Mouse (Mus musculus): ENCODE results near the gene Angptl7. TPM values are rescaled to one million over a fixed set of nuclear protein-coding genes. Genes with fewer than 3 reads are reported as not detected.

Angptl7 gene
- total RNA-seq (2023), result 0.25 TPM in 1 of 4 replicates, not detected in the others

DNA sequence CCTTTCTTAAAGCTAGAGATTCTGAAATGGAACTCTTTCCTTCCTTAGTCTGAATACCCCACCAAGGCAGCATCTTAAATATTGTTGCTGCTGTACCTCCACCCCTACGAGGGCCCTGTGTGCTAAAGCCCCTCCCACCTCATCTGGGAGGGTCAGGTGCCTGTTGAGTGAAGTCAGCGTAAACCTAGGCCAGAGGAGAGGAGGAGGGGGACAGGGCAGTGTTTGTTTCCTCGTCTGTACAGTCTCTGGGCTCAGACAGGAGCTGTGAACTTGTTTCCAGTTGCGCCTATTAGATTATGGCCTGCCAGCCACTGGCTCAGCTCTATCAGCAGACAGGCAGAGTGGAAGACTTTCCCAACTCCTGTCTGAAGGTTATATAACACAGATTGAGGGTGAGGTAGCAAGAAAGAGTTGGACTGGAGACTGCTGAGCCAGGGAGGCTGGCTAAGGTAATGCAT lies at the start of gene Angptl7:
Angptl7 (minus strand) TSS at position 51 of the 458 bp plus-strand sequence.

DNA sequence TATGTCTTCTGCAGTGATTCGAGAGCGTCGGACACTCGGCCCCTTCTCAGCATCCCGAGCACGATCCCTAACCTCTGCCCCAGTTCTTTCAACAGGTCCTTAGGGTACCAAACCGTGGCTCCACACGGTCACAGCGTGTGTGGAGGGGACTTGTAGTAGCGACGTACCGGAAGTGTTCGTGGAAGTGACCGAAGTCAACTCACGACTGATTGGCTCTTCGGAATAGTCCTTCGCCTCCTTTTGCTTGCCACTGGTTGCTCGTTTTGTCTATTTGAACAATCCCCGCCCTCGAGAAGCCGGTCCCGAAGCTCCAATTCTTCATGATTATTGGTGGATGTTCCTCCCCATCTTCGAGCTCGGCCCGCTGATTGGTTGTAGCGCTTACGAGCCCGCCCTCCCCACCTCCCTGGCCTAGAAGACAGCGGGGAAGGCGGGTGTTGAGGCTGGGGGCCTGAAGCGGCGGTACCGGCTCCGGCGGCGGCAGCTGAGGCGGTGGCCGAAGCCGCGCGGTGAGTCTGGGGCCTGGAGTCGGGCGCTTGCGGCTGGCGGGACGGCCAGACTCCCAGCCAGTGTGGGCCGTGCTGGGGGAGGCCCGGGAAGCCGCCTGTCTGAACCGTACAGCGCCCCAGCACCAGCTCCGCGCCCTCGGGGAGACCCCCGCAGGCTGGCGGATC lies 51.9 kb downstream of the Angptl7 start, which contains the start of gene Mtor:
Mtor (plus strand) TSS at position 433 of the 674 bp plus-strand sequence.

Other genes with a start within 250 kb of the Angptl7 start
- gene Disp3, start 212.5 kb downstream of the Angptl7 start, total RNA-seq (2023), result not detected in 4 replicates
- 8.4 to 9.0 TPM (median 8.8 TPM) in 4 replicates for gene Ubiad1, start 55.7 kb downstream of the Angptl7 start, total RNA-seq (2023)
- gene Mtor, start 51.8 kb downstream of the Angptl7 start, total RNA-seq (2023), result 44.6 to 52.2 TPM (median 47.7 TPM) in 4 replicates
- 100 to 109 TPM (median 104 TPM) in 4 replicates for gene Exosc10, start 58.0 kb upstream of the Angptl7 start, total RNA-seq (2023)
- 24.6 to 31.1 TPM (median 25.7 TPM) in 4 replicates for gene Srm, start 91.0 kb upstream of the Angptl7 start, total RNA-seq (2023)
- gene Masp2, start 102.1 kb upstream of the Angptl7 start, total RNA-seq (2023), result 0.51 to 1.5 TPM (median 0.69 TPM) in 4 replicates
- gene Tardbp, start 126.6 kb upstream of the Angptl7 start, total RNA-seq (2023), result 342 to 373 TPM (median 346 TPM) in 4 replicates
- not detected in 4 replicates for gene Gm572, start 142.9 kb upstream of the Angptl7 start, total RNA-seq (2023)